Mouse (Mus musculus) ES-CJ7 (cell line): ENCODE data around the gene Lhpp.

Experiments used
- DNase-seq: peaks from one replicate; pipeline ENCODE4 v3.0.0; 2011; ENCODE audit warnings: low read depth, low spot score

The Lhpp gene

DNA sequence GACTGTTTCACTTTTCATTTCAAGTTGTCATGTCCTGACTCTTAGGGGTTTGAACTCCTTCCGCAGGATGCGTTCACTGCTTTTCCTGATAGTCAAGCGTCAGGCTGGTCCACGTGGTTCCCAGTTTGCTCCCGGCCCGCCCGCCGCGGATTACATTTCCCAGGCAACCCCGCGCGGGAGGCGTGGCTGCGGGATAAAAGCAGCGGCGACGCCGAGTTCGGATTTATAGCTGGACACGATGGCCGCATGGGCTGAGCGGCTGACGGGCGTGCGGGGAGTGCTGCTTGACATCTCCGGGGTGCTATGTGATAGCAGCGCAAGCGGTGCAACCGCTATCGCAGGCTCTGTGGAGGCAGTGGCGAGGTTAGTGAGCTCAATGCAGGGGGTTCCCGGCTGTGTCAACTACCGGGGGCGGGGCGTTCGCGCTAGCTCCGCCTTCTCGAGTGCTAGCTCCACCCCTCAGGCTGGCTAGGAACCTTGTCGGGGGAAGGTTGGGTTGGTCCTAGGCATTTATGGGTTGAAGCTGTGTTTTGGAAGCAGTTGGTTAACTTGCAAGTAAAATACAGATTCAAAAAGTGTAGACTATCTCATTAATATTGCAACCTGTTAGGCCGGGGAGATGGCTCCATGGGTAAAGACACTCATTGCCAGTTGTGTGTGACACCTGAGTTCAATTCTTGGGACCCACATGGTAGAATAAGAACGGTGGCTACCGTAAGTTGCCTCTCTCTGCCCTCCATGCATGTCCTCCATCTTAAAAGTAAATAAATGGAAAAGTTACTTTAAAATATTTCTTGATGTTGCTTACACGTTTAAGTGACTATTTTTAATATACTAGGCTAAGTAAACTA, at the start of gene Lhpp:
Gene Lhpp, plus strand, starts transcription at position 171 of the 851 bp plus-strand sequence.
- DNase-seq, result peak; percentile 82

DNA sequence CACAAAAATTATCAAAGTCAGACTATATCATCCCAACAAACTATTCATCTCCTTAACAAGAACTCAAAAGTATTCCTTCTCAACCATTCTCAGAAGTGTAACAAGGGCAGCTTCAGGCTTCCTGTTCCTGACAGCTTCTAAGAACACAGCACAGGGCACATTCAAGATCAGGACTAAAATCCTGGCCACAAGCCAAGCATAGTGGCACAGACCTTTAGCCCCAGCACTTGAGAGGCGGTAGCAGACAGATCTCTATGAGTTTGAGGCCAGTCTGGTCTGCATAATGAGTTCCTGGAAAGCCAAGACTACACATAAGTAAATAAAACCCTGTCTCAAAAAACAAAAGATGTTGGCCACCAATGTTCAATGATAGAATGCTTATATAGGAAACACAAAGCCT, 44.6 kb upstream of the Lhpp start:
- DNase-seq, result no peak

- no peak for DNase-seq
Measured at GRCm38 (mm10) chr7:132568817-132569216, 41.6 kb upstream of the Lhpp start.

- DNase-seq, result no peak
Measured at GRCm38 (mm10) chr7:132570071-132570470, 40.4 kb upstream of the Lhpp start.

DNA sequence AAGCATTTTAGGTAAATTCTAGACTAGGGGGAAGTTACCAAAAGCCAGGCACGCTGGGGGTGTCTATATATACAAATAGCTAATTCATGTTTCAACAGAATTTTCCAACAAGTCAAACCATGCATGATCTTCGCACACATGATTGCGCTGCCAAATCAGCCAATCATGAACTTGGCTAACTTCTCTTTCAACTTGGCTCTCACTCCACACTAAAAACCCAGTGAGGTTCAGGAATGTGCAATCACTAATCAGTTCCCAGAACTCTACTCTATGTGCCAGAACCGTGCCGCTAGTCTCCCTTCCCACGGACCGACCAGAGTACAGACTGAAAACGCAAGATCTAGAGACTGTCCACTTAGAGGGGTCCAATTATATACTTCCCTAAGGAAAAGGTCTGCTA, 39.0 kb upstream of the Lhpp start:
- DNase-seq, result no peak

- DNase-seq, result no peak
Measured at GRCm38 (mm10) chr7:132572738-132573137, 37.7 kb upstream of the Lhpp start.

DNA sequence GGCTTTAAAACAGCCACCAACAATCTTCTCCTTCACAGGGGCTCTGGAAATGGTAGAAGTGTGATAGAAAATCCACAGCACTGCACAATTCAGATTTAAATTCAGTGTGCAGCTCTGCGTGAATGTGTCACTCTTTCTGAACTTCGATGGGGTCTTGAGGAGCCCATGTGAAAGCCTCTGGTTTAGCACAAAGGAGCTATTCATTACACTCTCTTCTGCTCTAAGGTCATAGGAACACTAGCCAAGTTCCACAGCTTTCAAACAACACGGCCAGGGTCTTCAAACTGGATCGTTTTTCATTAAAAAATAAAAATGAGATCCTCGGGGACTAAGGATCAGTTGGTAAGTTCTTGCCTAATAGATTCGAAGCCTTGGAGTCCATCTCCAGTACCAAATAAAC, 37.2 kb upstream of the Lhpp start:
- no peak for DNase-seq

DNA sequence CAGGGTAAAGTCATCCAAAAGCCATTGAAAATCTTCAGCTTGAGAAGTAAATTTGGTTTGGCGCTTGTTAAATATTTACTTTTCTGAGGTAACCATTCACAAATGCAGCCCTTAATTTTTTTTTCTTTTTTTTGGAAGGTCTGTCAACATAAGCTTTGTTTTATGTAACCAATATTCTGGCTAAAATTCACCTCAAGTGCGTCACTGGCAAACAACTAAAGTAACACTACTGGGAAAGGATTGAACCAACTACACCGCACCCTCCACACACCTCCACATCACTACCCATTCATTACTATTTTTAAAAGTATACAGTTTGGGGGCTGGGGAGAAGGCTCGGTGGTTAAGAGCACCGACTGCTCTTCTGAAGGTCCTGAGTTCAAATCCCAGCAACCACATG, 35.8 kb upstream of the Lhpp start:
- no peak for DNase-seq

DNA sequence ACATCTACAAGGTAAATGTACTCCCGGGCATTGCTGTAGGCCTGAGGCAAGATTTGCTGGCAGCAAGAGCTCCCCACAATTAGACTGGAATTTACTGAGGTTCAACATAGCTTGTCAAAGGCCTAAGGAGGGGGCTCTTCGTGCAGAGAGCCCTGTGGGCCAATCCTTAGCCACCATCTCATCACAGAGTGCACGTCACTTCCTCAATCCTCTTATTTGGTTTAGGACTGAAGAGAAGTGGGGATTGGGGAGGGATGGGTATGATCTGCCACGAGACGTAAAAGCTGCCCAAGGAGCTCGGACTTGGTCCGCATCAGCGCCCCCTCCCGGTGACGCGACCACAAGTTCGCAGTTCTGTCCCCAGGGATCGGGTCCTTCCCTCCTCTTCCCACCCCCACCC, 34.8 kb upstream of the Lhpp start:
- peak; percentile 97 for DNase-seq

GRCm38 (mm10) chr7:132576116-132576650, 34.3 kb upstream of the Lhpp start, which contains the start of gene Oat:
TSS of gene Oat (minus strand) at chr7:132576398.
- peak; percentile 98 for DNase-seq

DNA sequence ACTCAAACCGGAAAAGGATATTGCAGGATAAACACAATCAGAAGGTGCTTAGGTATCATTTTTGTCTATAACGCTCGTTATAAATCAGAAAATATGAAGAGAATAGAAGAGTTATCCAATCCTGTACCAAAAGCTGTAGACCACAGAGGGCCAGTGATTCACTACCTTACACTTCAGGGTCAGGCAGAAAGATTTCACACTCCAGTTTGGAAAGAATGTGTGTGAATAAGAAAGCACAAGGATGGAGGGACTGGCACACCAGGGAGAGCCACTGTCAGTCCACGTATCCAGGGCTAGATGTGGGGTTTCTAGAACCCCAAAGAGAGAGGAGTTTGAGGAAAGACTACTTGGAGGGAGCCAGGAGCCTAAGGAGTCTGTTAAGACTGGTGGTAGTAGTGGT, 33.5 kb upstream of the Lhpp start:
- DNase-seq, result no peak

- DNase-seq, result no peak
Measured at GRCm38 (mm10) chr7:132580511-132580910, 29.9 kb upstream of the Lhpp start.

GRCm38 (mm10) chr7:132581441-132581840, 29.0 kb upstream of the Lhpp start:
- no peak for DNase-seq

DNA sequence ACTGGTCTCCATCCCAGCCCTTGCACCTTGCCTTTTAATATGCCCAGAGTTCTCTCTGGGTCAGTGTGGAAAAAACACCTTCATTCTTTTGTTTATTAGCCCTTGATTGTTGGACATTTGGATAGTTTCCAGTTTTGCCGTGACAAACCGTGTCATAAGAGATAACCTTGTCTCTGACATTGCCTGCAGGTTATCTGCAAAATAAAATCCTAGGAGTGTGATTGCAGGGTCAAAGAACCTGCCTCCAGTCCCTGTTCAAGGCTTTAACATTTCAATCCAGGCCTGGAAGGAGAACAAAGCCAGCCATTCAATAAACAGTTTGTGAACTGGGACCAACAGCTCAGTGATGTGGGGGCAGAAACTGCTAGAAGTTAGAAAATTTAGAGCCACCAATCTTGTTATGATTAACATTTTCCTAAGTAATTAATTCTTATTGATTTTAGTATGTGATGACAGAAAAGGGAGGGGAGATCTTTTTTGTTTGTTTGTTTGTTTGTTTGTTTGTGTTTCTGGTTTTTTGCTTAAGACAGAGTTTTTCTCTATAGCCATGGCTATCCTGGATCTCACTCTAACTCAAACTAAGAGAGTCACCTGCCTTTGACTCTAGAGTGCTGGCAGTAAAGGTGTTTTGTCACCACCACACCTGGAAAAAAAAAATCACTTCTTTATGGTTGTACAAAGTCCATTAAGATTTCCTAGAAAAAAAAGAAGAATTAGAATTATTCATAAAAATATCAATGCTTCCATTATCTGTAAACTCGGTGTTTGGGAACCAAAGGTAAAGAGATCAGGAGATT, 24.5 kb upstream of the Lhpp start:
- DNase-seq, result no peak

GRCm38 (mm10) chr7:132587167-132587566, 23.3 kb upstream of the Lhpp start:
- DNase-seq, result no peak

- no peak for DNase-seq
Measured at GRCm38 (mm10) chr7:132589610-132590009, 20.8 kb upstream of the Lhpp start.

GRCm38 (mm10) chr7:132593762-132594161, 16.7 kb upstream of the Lhpp start:
- DNase-seq, result no peak

GRCm38 (mm10) chr7:132594325-132594724, 16.1 kb upstream of the Lhpp start:
- DNase-seq, result no peak

- DNase-seq, result no peak
Measured at GRCm38 (mm10) chr7:132595787-132596186, 14.7 kb upstream of the Lhpp start.

- peak; percentile 33 for DNase-seq
Measured at GRCm38 (mm10) chr7:132596557-132597250, 13.7 kb upstream of the Lhpp start.

DNA sequence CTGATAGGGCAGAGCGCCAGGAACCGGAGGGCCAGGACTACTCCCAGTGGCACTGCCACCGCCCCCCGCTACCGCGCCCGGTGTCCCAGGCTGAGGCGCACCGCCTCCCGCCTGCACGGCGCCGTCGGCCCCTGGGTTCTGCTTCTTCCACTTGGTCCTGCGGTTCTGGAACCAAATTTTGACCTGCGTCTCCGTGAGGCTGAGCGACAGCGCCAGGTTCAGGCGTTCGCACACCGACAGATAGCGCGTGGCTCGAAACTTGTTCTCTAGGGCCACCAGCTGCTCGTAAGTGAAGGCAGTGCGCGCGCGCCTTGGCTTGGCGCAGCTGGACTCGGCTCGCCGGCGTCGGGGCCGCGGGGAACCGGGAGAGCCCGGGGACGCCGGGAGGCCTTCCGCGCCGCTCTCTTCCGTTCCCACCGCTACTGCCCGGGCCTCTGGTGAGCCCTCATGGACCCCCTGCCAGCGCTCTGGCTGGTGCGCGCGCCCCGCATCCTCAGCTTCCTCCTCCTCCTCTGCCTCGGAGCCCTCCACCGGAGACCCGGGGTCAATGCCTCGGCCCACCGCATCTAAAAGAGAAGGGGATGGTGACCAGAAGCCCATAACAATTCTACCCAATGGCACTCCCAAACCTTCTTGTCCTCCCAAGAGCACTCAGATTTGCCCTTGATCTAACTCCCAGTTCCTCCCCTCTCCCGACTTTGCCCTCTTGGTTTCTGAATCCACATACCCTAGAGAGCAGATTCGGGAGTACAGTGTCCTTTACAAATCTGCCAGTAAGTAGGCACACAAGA, 13.0 kb upstream of the Lhpp start:
- peak; percentile 62 for DNase-seq
